Mouse (Mus musculus) liver, embryonic 14.5 days (tissue): ENCODE results near the gene Zfp108. TPM values are rescaled to one million over a fixed set of nuclear protein-coding genes. Genes with fewer than 3 reads are reported as not detected.

Experiments used
- ATAC-seq: fragments of 200-750 bp; cut with Nextera tagmentation; 2 replicates; pipeline ENCODE4 v1.8.0; 2017; ENCODE audit warnings: moderate number of reproducible peaks, mild to moderate bottlenecking, moderate library complexity; ENCODE audit not compliant: insufficient read depth
- DNase-seq, 3 experiments: peaks; one replicate each; pipeline ENCODE4 v3.0.0-alpha.2; 2012 to 2013; ENCODE audit warnings: low read depth in 3 of 3, low spot score in 3 of 3
- H3K27ac ChIP-seq: fragments of 300-500 bp; sonication (generic); 2 replicates; pipeline ENCODE4 v1.5.1; 2014; ENCODE audit warnings: moderate library complexity, mild to moderate bottlenecking, control low read depth, inconsistent platforms
- H3K27me3 ChIP-seq: fragments of 300-500 bp; sonication (generic); 2 replicates; pipeline ENCODE4 v1.6.1; 2014; ENCODE audit warnings: mild to moderate bottlenecking, low read length, moderate library complexity; ENCODE audit not compliant: control insufficient read depth, insufficient read depth
- H3K36me3 ChIP-seq: fragments of 300-500 bp; sonication (generic); replicated peaks from 2 replicates; pipeline ENCODE4 v1.6.1; 2014; ENCODE audit warnings: low read depth; ENCODE audit not compliant: control insufficient read depth, insufficient read depth
- H3K4me1 ChIP-seq, 2 experiments: fragments of 200-500 bp in 1 of 2; fragments of 300-500 bp in 1 of 2; sonication (generic) in 1 of 2; replicated peaks; 2 replicates each; pipeline ENCODE4 v1.6.1; 2012 to 2014; ENCODE audit warnings: antibody characterized with exemption in 1 of 2, inconsistent platforms in 1 of 2, low read length in 1 of 2; ENCODE audit not compliant: control insufficient read depth in 2 of 2, insufficient read depth in 2 of 2
- H3K4me2 ChIP-seq: fragments of 300-500 bp; sonication (generic); 2 replicates; pipeline ENCODE4 v1.6.1; 2014; ENCODE audit warnings: low read depth, mild to moderate bottlenecking, control low read depth, moderate library complexity
- H3K4me3 ChIP-seq, 2 experiments: fragments of 200-500 bp in 1 of 2; fragments of 300-500 bp in 1 of 2; sonication (generic) in 1 of 2; 2 replicates each; pipeline ENCODE4 v1.5.1; 2012 to 2014; ENCODE audit warnings: low read depth in 2 of 2, low read length in 2 of 2, mild to moderate bottlenecking in 2 of 2, control low read depth in 1 of 2, inconsistent platforms in 1 of 2, moderate library complexity in 1 of 2; ENCODE audit not compliant: insufficient read depth in 1 of 2
- H3K9ac ChIP-seq: fragments of 300-500 bp; sonication (generic); replicated peaks from 2 replicates; pipeline ENCODE4 v1.6.1; 2014; ENCODE audit warnings: mild to moderate bottlenecking, control low read depth, moderate library complexity
- H3K9me3 ChIP-seq: fragments of 300-500 bp; sonication (generic); 2 replicates; pipeline ENCODE4 v1.6.1; 2016; ENCODE audit warnings: low read length, mixed read lengths; ENCODE audit not compliant: control insufficient read depth
- CTCF ChIP-seq: IDR thresholded peaks from 2 replicates; pipeline ENCODE4 v1.5.1; 2016; ENCODE audit warnings: antibody characterized with exemption, low read depth, control low read depth
- EP300 ChIP-seq: IDR thresholded peaks from 2 replicates; pipeline ENCODE4 v1.6.1; 2016; ENCODE audit warnings: antibody characterized with exemption, low read depth
- WGBS: fragments of 180-500 bp; shearing (Covaris S2); extraction: QIAGEN DNeasy Blood & Tissue Kit; methylation state at CpG from one replicate; pipeline ENCODE4 v1.1.7; 2014; ENCODE audit not compliant: insufficient replicate concordance; 5-methylcytosine and 5-hydroxymethylcytosine counted together
- polyA plus RNA-seq, 2 experiments: library from polyadenylated mRNA; depleted of rRNA in 1 of 2; stranded (reverse) in 1 of 2; unstranded in 1 of 2; fragments of >200 nt; fragmentation: Nextera tagmentation in 1 of 2; extraction: Ambion mirVana in 1 of 2; gene quantifications; 2 replicates each; pipeline versions ENCODE4 v1.2.1 to v1.2.3; 2012 to 2014

The Zfp108 gene
- polyA plus RNA-seq, 2 experiments: 0.09 to 0.26 TPM

DNA sequence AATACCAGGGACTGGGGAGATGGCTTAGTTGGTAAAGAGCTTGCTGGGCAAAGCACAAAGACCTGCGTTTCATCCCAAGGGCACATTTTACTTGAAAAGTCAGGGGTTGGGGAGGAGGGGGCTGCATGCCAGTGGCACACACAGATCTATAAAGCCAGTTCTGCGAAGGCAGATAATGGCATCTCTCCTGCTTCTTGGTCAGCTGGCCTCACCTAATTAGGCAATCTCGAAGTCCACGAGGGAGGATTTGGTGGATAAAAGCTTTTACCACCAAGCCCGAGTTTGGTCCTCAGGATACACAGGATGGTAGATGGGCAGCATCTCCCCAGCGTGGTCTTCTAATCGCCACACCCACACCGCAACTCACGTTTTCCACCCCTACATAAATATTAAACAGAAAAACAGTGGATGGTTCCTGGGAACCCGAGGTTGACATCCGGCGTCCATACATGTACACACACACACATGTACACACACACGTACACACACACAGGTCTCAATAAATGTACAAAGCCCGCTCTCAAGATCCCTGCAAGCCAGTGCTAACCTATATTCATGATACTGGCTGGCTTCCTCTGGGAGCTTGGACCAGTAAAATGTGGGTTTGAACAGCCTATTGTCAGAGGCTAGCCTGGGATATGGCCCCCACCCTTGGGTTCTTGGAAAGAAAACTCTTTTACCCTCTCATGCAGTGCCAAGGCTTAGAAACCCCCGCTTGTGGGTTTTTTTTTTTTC lies 42.9 kb downstream of the Zfp108 start:
- H3K4me3 ChIP-seq: no peak overlapping the region
- no peaks in the 10 kb centered on the region for H3K9me3 ChIP-seq
- H3K9ac ChIP-seq: no peak overlapping the region
- no peak overlapping the region; the same call in 1 of the 2 replicates for H3K4me2 ChIP-seq
- no peaks in the 10 kb centered on the region; the same call in 1 of the 2 replicates for H3K36me3 ChIP-seq
- peaks cover 6 to 8% of the 10 kb centered on the region in 2 experiments for H3K4me1 ChIP-seq
- WGBS: 78% methylated on average over 15 of the region's 15 CpGs
- ATAC-seq: no peak
- TF ChIP-seq EP300 (no peak), CTCF (no peak)
- no peaks in the 10 kb centered on the region for H3K27me3 ChIP-seq
- no peak for DNase-seq
- no peak overlapping the region for H3K27ac ChIP-seq

DNA sequence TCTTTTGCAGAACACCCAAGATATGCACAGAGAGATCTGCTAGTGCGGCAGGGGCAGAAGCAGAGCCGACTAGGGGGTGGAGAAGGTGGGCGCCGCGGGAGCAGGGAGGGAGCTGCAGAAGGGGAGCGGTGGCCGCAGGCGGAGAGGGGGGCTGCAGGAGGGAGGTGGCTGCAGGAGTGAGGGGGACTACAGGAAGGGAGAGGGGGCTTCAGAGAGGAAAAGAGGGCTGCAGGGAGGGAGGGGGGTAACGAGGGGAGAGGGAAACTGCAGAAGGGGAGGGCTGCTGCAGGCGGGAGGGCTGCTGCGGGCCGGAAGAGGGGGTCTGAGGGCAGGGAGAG lies 44.0 kb downstream of the Zfp108 start:
- peaks cover 6 to 8% of the 10 kb centered on the region in 2 experiments for H3K4me1 ChIP-seq
- peak overlapping the region; percentile 59 for H3K9ac ChIP-seq
- TF ChIP-seq CTCF: no peak
- no peaks in the 10 kb centered on the region for H3K27me3 ChIP-seq
- no peaks in the 10 kb centered on the region for H3K9me3 ChIP-seq
- no peaks in the 10 kb centered on the region; the same call in 1 of the 2 replicates for H3K36me3 ChIP-seq
- WGBS: 2% methylated on average over 12 of the region's 12 CpGs
- DNase-seq (no peak), ATAC-seq (no peak)
- peak overlapping the region; percentile 82 for H3K4me2 ChIP-seq
- H3K4me3 ChIP-seq: peak overlapping the region; percentile 63 to 90
- no peak overlapping the region for H3K27ac ChIP-seq

DNA sequence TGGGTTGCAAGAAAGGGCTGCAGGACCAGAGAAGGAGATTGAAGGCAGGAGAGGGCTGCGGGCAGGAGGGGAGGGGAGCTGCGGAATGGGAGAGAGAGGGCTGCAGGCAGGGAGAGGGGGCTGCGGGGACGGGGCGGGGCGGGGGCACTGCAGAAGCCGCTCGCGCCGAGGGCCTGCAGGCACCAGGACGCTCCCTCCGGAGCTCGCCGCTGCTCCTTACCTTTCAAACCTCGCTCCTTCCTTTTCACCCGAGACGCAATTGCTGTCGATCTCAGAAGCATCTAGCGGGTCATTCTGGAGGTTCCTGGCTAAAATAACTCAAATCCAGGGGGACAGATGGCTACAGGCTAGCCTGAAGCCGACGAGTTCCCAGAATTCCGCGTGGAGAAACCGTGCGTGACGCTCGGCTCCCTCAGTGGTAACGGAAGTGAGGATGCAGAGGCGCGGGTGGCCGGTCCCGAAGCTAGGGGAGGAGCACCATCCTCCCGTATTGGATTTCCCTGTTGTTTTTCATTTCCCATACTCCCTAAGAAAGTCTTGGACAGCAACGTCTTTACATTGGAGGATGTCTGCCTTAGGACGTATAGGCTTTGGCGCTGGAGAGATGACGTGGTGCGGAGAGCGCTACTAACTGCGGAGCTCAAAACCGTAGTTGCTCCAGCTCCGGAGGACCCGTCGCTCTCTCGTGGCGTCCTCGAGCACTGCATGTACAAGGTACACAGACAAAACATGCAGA lies 44.5 kb downstream of the Zfp108 start:
- Histone ChIP-seq H3K4me3 (peak overlapping the region; percentile 63 to 90), H3K27me3 (no peaks in the 10 kb centered on the region), H3K9ac (peak overlapping the region; percentile 59), H3K27ac (no peak overlapping the region), H3K9me3 (no peaks in the 10 kb centered on the region), H3K4me2 (peak overlapping the region; percentile 82), H3K4me1 (peaks cover 6% of the 10 kb centered on the region in 2 experiments), H3K36me3 (no peaks in the 10 kb centered on the region; the same call in 1 of the 2 replicates)
- WGBS: under 1% methylated on average over 45 of the region's 47 CpGs
- DNase-seq (peak; percentile 65 to 70 (median 69)), ATAC-seq (peak; percentile 84)
- TF ChIP-seq CTCF (peak; percentile 67), EP300 (no peak)

DNA sequence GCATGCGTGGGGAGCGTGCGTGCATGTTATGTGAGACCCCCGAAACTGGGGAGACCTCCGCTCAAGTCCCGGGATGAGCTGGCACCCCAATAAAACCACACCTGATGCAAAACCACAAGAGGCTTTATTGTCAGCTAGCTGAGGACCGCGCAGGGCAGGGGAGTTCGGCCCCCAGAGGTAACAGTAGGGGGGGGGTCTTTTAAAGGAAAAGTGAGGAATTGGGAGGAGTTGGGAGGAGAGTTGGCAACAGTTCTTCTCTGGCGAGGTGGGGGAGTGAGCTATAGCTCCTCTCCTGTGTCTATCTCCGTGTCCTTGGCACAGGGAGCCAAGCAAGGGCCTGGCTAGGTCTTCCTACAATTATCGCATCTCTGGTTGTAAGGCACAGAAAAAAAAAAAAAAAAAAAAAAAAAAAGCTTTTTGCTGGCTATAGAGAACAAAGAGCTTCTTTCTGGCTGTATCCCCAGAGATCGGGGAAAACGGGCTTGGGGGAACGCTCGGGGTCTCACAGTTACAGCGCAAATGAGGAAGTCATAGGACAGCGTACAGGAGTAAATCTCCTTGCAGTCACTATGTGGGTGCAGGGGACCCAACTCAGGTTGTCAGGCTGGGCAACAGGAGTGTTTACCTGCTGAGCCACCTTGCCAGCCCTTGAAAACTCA lies 45.4 kb downstream of the Zfp108 start:
- Histone ChIP-seq H3K4me1 (peaks cover 6% of the 10 kb centered on the region in 2 experiments), H3K4me3 (peak overlapping the region; percentile 56 to 63), H3K27me3 (no peaks in the 10 kb centered on the region), H3K36me3 (no peaks in the 10 kb centered on the region), H3K4me2 (peak overlapping the region; percentile 82), H3K27ac (no peak overlapping the region), H3K9me3 (no peaks in the 10 kb centered on the region), H3K9ac (peak overlapping the region; percentile 42)
- DNase-seq: no peak
- WGBS: 2% methylated on average over 18 of the region's 18 CpGs
- ATAC-seq: peak; percentile 19; the same call in 1 of the 2 replicates
- no peak for TF ChIP-seq EP300
- TF ChIP-seq CTCF: no peak

DNA sequence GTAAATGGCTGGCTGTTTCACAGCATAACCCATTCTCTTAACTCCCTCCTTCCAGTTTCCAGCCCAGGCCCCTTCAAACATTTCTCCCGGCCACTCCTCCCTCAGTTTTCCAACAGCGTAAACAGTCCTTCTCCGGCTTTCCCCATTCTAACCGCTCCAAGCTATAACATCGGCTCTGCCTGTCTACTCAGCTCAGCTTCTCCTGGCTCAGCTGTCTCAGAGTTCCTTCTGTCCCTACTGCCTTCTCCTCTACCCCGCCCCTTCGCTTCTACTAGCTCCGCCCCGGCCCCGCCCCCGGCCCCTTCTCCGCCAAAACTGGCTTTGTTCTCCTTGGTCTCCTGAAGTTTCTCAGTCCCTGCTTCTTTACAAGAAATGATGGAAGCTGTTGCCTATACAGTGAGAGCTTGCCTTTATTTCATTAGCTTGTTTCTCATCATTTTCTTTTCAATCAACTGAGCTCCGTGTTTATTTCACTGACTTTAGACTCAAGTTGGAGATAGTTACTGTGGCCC lies 46.2 kb downstream of the Zfp108 start, which contains the start of gene Zfp61:
TSS of gene Zfp61 (minus strand) at position 462 of the 512 bp plus-strand sequence.
- Histone ChIP-seq H3K4me3 (peak within 1 kb of the TSS; percentile 42 to 63; a peak in 3 of 4 replicates), H3K27ac (no peak within 1 kb of the TSS), H3K4me2 (peak within 1 kb of the TSS; percentile 82), H3K27me3 (no peaks in the 10 kb centered on the region), H3K4me1 (peaks cover 6% of the 10 kb centered on the region in 2 experiments), H3K9me3 (no peaks in the 10 kb centered on the region), H3K36me3 (no peaks in the 10 kb centered on the region), H3K9ac (peak within 1 kb of the TSS; percentile 5)
- peak in 1 of 3 experiments; percentile 53 for DNase-seq
- peak; percentile 66 for ATAC-seq
- WGBS: 2% methylated on average over 13 of the region's 13 CpGs
- TF ChIP-seq CTCF (no peak), EP300 (no peak)

Other genes with a start within 250 kb of the Zfp108 start
- not detected in 2 replicates for gene Vmn1r183, start 201.5 kb upstream of the Zfp108 start, polyA plus RNA-seq (2012; rRNA removed)
- not detected in 2 replicates for gene Vmn1r183, start 201.5 kb upstream of the Zfp108 start, polyA plus RNA-seq (2014; fragmentation: Nextera tagmentation; extraction: Ambion mirVana)
- gene Zfp180, start 172.9 kb upstream of the Zfp108 start, polyA plus RNA-seq (2012; rRNA removed): 7.7 and 9.3 TPM in 2 replicates
- gene Zfp180, start 172.9 kb upstream of the Zfp108 start, polyA plus RNA-seq (2014; fragmentation: Nextera tagmentation; extraction: Ambion mirVana): 8.6 and 10.2 TPM in 2 replicates
- gene Zfp112, start 142.5 kb upstream of the Zfp108 start, polyA plus RNA-seq (2012; rRNA removed): 0.28 and 0.36 TPM in 2 replicates
- 0.22 and 0.29 TPM in 2 replicates for gene Zfp112, start 142.5 kb upstream of the Zfp108 start, polyA plus RNA-seq (2014; fragmentation: Nextera tagmentation; extraction: Ambion mirVana)
- 1.6 and 2.2 TPM in 2 replicates for gene Zfp235, start 120.6 kb upstream of the Zfp108 start, polyA plus RNA-seq (2012; rRNA removed)
- gene Zfp235, start 120.6 kb upstream of the Zfp108 start, polyA plus RNA-seq (2014; fragmentation: Nextera tagmentation; extraction: Ambion mirVana): 2.9 and 3.8 TPM in 2 replicates
- gene Zfp114, start 79.7 kb upstream of the Zfp108 start, polyA plus RNA-seq (2012; rRNA removed): 0.14 and 0.17 TPM in 2 replicates
- gene Zfp114, start 79.7 kb upstream of the Zfp108 start, polyA plus RNA-seq (2014; fragmentation: Nextera tagmentation; extraction: Ambion mirVana): 0.24 and 0.56 TPM in 2 replicates
- 0.55 and 0.68 TPM in 2 replicates for gene Zfp111, start 43.4 kb upstream of the Zfp108 start, polyA plus RNA-seq (2012; rRNA removed)
- gene Zfp111, start 43.4 kb upstream of the Zfp108 start, polyA plus RNA-seq (2014; fragmentation: Nextera tagmentation; extraction: Ambion mirVana): 1.2 and 1.8 TPM in 2 replicates
- gene Zfp109, start 17.2 kb upstream of the Zfp108 start, polyA plus RNA-seq (2012; rRNA removed): 0.80 and 0.97 TPM in 2 replicates
- gene Zfp109, start 17.2 kb upstream of the Zfp108 start, polyA plus RNA-seq (2014; fragmentation: Nextera tagmentation; extraction: Ambion mirVana): 0.65 and 0.73 TPM in 2 replicates
- 0.58 and 7.6 TPM in 2 replicates for gene Zfp93, start 15.6 kb downstream of the Zfp108 start, polyA plus RNA-seq (2012; rRNA removed)
- gene Zfp93, start 15.6 kb downstream of the Zfp108 start, polyA plus RNA-seq (2014; fragmentation: Nextera tagmentation; extraction: Ambion mirVana): 0.75 and 1.3 TPM in 2 replicates
- 2.3 and 2.6 TPM in 2 replicates for gene Zfp61, start 46.4 kb downstream of the Zfp108 start, polyA plus RNA-seq (2012; rRNA removed)
- 1.6 and 2.1 TPM in 2 replicates for gene Zfp61, start 46.4 kb downstream of the Zfp108 start, polyA plus RNA-seq (2014; fragmentation: Nextera tagmentation; extraction: Ambion mirVana)
- gene Zfp94, start 61.9 kb downstream of the Zfp108 start, polyA plus RNA-seq (2012; rRNA removed): 1.5 and 1.8 TPM in 2 replicates
- gene Zfp94, start 61.9 kb downstream of the Zfp108 start, polyA plus RNA-seq (2014; fragmentation: Nextera tagmentation; extraction: Ambion mirVana): 1.4 TPM in 2 replicates
- gene Tescl, start 79.1 kb downstream of the Zfp108 start, polyA plus RNA-seq (2012; rRNA removed): 0.11 TPM in 1 of 2 replicates, not detected in the other
- not detected in 2 replicates for gene Tescl, start 79.1 kb downstream of the Zfp108 start, polyA plus RNA-seq (2014; fragmentation: Nextera tagmentation; extraction: Ambion mirVana)
- gene Lypd5, start 94.4 kb downstream of the Zfp108 start, polyA plus RNA-seq (2012; rRNA removed): not detected in 2 replicates
- gene Lypd5, start 94.4 kb downstream of the Zfp108 start, polyA plus RNA-seq (2014; fragmentation: Nextera tagmentation; extraction: Ambion mirVana): not detected in 2 replicates
- 112 and 113 TPM in 2 replicates for gene Kcnn4, start 115.5 kb downstream of the Zfp108 start, polyA plus RNA-seq (2012; rRNA removed)
- gene Kcnn4, start 115.5 kb downstream of the Zfp108 start, polyA plus RNA-seq (2014; fragmentation: Nextera tagmentation; extraction: Ambion mirVana): 90.2 and 112 TPM in 2 replicates
- 20.6 and 22.2 TPM in 2 replicates for gene Smg9, start 144.8 kb downstream of the Zfp108 start, polyA plus RNA-seq (2012; rRNA removed)
- 11.2 and 11.8 TPM in 2 replicates for gene Smg9, start 144.8 kb downstream of the Zfp108 start, polyA plus RNA-seq (2014; fragmentation: Nextera tagmentation; extraction: Ambion mirVana)
- gene Irgc1, start 197.5 kb downstream of the Zfp108 start, polyA plus RNA-seq (2012; rRNA removed): not detected in 2 replicates
- gene Irgc1, start 197.5 kb downstream of the Zfp108 start, polyA plus RNA-seq (2014; fragmentation: Nextera tagmentation; extraction: Ambion mirVana): not detected in 2 replicates
- 1.7 and 2.1 TPM in 2 replicates for gene Plaur, start 207.7 kb downstream of the Zfp108 start, polyA plus RNA-seq (2012; rRNA removed)
- gene Plaur, start 207.7 kb downstream of the Zfp108 start, polyA plus RNA-seq (2014; fragmentation: Nextera tagmentation; extraction: Ambion mirVana): 2.7 and 3.5 TPM in 2 replicates
- 0.43 and 0.48 TPM in 2 replicates for gene Cadm4, start 227.2 kb downstream of the Zfp108 start, polyA plus RNA-seq (2012; rRNA removed)
- 0.05 TPM in 1 of 2 replicates, not detected in the other for gene Cadm4, start 227.2 kb downstream of the Zfp108 start, polyA plus RNA-seq (2014; fragmentation: Nextera tagmentation; extraction: Ambion mirVana)